Mouse (Mus musculus) small intestine, adult 2 months (tissue): ENCODE measurements around the gene Bst2.

ENCODE experiments used
- CTCF ChIP-seq: fragments of 200-500 bp; IDR thresholded peaks from 2 replicates; pipeline ENCODE4 v1.5.1; 2012; ENCODE audit warnings: low read depth, mild to moderate bottlenecking, control low read depth, inconsistent platforms, low read length, moderate library complexity, mixed read lengths; ENCODE audit not compliant: insufficient replicate concordance, insufficient read length; ENCODE audit errors: extremely low read depth
- POLR2A ChIP-seq: fragments of 200-500 bp; IDR thresholded peaks from 2 replicates; pipeline ENCODE4 v1.6.1; 2012; ENCODE audit warnings: low read depth, mild to moderate bottlenecking, control low read depth, inconsistent platforms, low read length, moderate library complexity

DNA sequence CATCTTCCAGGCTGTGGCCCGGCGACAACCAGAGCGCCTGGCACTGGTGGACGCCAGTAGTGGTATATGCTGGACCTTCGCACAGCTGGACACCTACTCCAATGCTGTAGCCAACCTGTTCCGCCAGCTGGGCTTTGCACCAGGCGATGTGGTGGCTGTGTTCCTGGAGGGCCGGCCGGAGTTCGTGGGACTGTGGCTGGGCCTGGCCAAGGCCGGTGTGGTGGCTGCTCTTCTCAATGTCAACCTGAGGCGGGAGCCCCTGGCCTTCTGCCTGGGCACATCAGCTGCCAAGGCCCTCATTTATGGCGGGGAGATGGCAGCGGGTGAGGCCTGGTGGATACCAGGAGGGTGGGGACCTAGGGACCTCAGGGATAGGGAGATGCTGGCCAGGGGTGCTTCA is 42.2 kb upstream of the Bst2 start:
- TF ChIP-seq CTCF (no peak), POLR2A (no peak)
